Mouse (Mus musculus): ENCODE measurements at regions not wholly inside any gene's neighbourhood (a gene's known extent, or its start where the extent isn't known, plus 50 kb on each side); places are given as distances from the start of the nearest gene placed in this dataset.

GRCm38 (mm10) chr4:125782346-125782745, 242.0 kb upstream of the Csf3r start:
- TF ChIP-seq CTCF (IDR thresholded peaks at IDR 0.05; ENCODE audit: extremely low read depth, insufficient read length, insufficient replicate concordance, low read depth, low read length) (no peak), POLR2A (IDR thresholded peaks at IDR 0.05; ENCODE audit: low read depth, low read length) (no peak)

Measured in small intestine, adult 2 months (tissue).